Mouse (Mus musculus): Measurements from ENCODE around the gene Trem3.

- TF ChIP-seq CTCF (IDR thresholded peaks at IDR 0.05; ENCODE audit: low read depth, low read length): no peak
- no peak for TF ChIP-seq POLR2A (IDR thresholded peaks at IDR 0.05; ENCODE audit: borderline replicate concordance, low read depth, low read length)
Measured at GRCm38 (mm10) chr17:48278381-48278780, 30.8 kb downstream of the Trem3 start.

Data from bone marrow macrophage, adult 2 months (primary cell).